Mouse (Mus musculus): Measurements from ENCODE around the gene Zfp72. TPM values are rescaled to one million over a fixed set of nuclear protein-coding genes. Genes with fewer than 3 reads are reported as not detected.

Zfp72 gene
- 1 to 10 TPM; 3.5 to 5.1 TPM for total RNA-seq (2021)
- long read RNA-seq, experiment 1, full-length matches to known transcripts: 5 of 6 reads
- long read RNA-seq, experiment 1, partial matches to known transcripts: 0 of 6 reads
- long read RNA-seq, experiment 1, other reads (novel, unspliced or antisense): 1 of 6 reads
- long read RNA-seq, experiment 2, full-length matches to known transcripts: 4 of 7 reads
- long read RNA-seq, experiment 2, partial matches to known transcripts: 0 of 7 reads
- long read RNA-seq, experiment 2, other reads (novel, unspliced or antisense): 3 of 7 reads

GRCm38 (mm10) chr13:74390371-74390990 lies at the start of gene Zfp72:
Gene Zfp72, minus strand, starts transcription at chr13:74390836.
- DNase-seq (ENCODE audit: low spot score in 2 of 2): peak; percentile 70 to 90

GRCm38 (mm10) chr13:74439895-74440294 lies 49.3 kb upstream of the Zfp72 start:
- DNase-seq (ENCODE audit: low spot score in 2 of 2): no peak

DNA sequence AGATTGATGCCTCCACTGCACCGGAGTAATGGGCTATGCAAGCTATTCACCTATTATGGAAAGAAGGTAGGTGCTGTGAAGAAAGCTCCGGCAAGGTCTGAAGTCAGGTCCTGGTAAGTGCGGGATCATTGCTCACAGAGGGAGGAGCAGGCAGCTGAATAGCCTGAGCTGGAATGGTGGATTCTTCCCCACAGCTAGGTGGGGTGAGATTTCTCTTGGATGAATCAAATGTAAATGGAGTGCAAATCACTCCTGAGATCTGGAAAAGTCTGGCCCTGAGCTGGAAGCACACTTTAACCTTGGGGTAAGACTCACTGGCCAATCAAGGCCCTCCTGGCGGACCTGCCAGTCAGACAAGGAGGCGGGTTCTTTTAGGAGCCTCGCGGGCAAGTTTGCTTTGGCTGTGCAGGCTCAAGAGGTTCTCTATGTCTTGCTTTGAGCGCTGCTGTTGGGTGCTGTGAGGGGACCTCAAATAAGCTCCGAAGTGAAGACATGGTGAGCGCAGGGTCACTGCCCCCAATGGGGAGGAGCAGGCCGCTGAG lies 8.7 kb upstream of the Zfp72 start, which contains the start of gene Ftl1-ps1:
Ftl1-ps1 (plus strand) TSS at position 397 of the 542 bp plus-strand sequence.
- DNase-seq (ENCODE audit: low spot score in 2 of 2): no peak

DNA sequence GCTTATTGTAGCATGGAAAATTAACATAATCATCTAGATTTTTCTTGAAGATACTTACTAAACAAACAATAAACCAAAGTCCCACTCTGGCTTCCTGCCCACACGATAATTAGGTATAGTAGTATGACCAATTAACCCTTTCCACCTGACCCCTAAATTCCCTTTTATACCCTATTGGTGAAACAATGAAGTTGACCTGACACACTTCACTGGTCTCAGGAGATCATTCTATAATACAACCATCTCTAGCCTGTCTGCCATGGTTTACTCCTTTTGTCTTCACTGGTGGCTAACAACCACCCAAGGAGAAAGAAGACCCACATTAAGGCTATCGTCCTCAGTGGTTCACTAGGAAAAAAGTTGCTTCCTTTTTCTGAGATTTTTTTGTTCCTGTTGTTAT lies 520 bp upstream of the Zfp72 start:
- no peak for DNase-seq (ENCODE audit: low spot score in 2 of 2)

- no peak for DNase-seq (ENCODE audit: low spot score in 2 of 2)
These were observed 906 bp downstream of the Zfp72 start for GRCm38 (mm10) chr13:74389730-74390129.

DNA sequence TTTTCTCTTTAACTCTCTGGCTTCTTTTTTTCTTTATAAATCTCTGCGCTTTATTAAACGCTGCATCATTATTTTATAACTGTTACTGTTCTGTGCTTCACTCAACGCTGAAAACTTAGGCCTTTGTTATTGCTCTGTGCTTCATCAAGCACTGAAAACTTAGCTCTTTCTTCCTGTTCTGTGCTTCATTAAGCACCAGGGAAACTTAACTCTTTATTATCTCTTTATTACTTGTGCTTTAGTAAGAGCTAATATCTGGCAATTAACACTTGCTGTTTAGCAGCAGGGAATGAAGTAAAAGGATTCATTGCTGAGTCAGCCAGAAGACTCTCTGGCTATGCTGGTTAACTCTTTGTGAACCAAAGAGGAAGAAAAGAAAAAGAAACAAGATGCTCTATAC lies 8.3 kb downstream of the Zfp72 start:
- DNase-seq (ENCODE audit: low spot score in 2 of 2): no peak

GRCm38 (mm10) chr13:74381533-74382276 lies 8.9 kb downstream of the Zfp72 start:
- peak in 1 of 2 experiments; percentile 13 for DNase-seq (ENCODE audit: low spot score in 2 of 2)

DNA sequence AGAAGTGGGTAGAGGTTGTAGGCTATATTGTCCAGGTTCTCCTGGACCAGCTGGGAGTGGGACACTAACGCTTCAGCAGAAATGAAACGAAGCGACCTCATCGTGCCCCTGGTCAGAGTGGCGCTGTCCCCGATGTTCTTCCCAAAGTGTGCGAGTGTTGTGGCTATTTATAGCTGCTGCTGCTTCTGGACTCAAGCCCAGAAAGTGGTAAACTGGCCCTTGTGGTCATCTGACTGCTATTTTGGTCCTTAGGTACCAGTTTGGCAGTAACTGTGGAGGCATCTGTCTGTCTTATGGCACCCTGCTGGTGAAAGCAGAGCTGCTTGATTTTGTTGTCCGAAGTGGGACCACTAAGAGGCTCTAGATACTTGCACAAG lies 26.8 kb downstream of the Zfp72 start, which contains the start of gene Lrrc14b:
Lrrc14b (minus strand) TSS at position 147 of the 377 bp plus-strand sequence.
- DNase-seq (ENCODE audit: low spot score in 2 of 2): no peak

GRCm38 (mm10) chr13:74363176-74363858 lies 27.3 kb downstream of the Zfp72 start:
- no peak for DNase-seq (ENCODE audit: low spot score in 2 of 2)

- no peak for DNase-seq (ENCODE audit: low spot score in 2 of 2)
These were observed 28.4 kb downstream of the Zfp72 start for GRCm38 (mm10) chr13:74362218-74362617.

DNA sequence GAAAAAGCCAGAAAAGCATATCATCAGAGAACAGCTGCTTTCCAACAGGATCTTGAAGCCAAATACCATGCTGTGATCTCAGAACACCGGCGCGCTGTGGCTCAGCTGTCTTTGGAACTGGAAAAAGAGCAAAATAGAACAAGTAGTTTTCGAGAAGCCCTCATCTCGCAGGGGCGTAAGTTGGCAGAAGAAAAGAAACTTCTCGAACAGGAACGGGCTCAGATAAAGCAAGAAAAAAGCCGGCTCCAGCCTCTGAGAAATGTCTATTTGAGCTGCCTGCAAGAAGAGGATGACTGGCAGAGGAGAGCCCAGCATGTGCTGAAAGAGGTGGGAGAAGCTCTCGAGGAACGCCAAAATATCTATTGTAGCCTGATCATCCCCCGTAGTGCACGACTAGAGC lies 34.1 kb downstream of the Zfp72 start:
- no peak for DNase-seq (ENCODE audit: low spot score in 2 of 2)

GRCm38 (mm10) chr13:74350435-74350906 lies 40.2 kb downstream of the Zfp72 start:
- DNase-seq (ENCODE audit: low spot score in 2 of 2): no peak

DNA sequence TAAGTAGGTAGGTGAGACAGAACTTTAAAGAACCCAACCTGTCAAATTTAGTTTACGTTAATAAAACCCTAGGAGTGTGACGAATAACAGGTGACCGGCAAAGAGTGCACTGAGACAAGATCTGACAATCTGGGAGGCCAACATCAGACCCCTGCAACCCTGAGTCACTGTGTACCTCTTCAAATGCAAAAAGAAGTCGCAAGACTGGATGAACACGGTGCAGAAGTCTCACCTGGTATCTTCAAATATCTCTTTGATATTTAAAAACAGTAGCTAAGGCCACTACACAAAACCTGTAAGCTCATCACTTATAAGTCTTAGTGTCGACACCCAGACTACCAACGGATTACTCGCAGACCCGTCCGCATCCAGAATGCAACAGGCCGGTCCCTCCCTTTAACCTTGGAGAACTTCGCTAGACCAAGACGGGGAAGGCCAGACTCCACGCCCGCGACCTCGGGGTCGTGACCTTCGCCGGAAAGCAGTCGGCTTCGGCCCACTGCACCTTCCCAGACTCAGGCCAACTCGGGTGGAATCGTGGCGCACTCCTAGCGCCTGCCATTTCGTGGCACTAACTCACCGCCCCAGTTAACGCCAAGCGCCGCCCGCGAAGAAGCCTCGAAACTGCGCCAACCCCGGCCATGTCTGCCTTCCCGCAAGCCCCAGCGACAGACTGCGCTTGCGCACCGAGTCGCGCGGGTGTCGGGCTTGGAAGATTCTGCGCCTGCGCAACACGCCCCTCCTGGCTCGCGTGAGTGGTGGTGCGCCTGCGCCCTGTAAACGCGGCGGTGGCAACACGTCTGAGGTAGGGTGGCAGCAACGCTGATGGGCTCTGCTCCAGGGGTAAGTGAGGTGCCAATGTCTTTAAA lies 40.8 kb downstream of the Zfp72 start, which contains the start of the genes Sdha and Ccdc127:
Sdha (minus strand) TSS at position 715 of the 869 bp plus-strand sequence.
Ccdc127 (plus strand) TSS at position 744 of the 869 bp plus-strand sequence.
- DNase-seq (ENCODE audit: low spot score in 2 of 2): peak; percentile 96 to 98

DNA sequence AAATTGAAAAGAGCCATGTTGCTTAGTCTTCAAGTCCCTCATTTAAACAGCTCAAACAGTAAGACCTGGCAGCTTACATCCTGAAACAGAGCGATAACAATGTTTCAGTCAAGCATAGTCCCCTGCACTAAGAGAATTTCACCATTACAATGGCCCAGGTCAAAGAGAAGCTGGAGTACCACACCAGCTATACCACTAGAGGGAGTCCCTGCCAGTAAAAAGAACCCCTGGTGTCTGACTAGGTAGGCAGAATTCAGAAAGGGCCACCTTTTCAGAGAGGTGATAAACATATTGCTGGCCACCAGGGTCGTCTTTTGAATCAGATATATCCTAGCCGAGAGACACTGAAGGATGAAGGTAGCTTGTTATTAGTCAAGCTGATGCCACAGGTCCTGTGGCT lies 49.6 kb downstream of the Zfp72 start:
- DNase-seq (ENCODE audit: low spot score in 2 of 2): peak in 1 of 2 experiments; percentile 26

- DNase-seq (ENCODE audit: low spot score in 2 of 2): no peak
These were observed 61.3 kb downstream of the Zfp72 start for GRCm38 (mm10) chr13:74329321-74329720.

Small RNA genes within 50 kb of the gene (microRNA-seq; reads per million reads assigned to microRNA genes)
- gene Mir692-3: 0 reads per million in 2 experiments

Other genes with a start within 250 kb of the Zfp72 start
- 10 to 100 TPM; 66.3 to 71.9 TPM for gene Exoc3, start 182.1 kb downstream of the Zfp72 start, total RNA-seq (2021)
- gene Ahrr, start 98.5 kb downstream of the Zfp72 start, total RNA-seq (2021): under 1 TPM; 0.85 to 0.93 TPM
- 10 to 100 TPM; 72.6 to 73.5 TPM for gene Pdcd6, start 73.3 kb downstream of the Zfp72 start, total RNA-seq (2021)
- gene Sdha, start 40.6 kb downstream of the Zfp72 start, total RNA-seq (2021): 100 to 1,000 TPM; 280 to 283 TPM
- gene Ccdc127, start 40.5 kb downstream of the Zfp72 start, total RNA-seq (2021): 10 to 100 TPM; 63.4 to 74.2 TPM
- under 1 TPM in 1 of 2 experiments, not detected in 1; 0.14 TPM for gene Lrrc14b, start 26.8 kb downstream of the Zfp72 start, total RNA-seq (2021)
- gene Ftl1-ps1, start 8.9 kb upstream of the Zfp72 start, total RNA-seq (2021): 100 to 1,000 TPM; 263 to 269 TPM
- 1 to 10 TPM; 6.2 to 6.3 TPM for gene Zfp825, start 103.2 kb upstream of the Zfp72 start, total RNA-seq (2021)
- 10 to 100 TPM in 1 of 2 experiments, 1 to 10 TPM in 1; 9.1 to 17.2 TPM for gene Erap1, start 248.7 kb upstream of the Zfp72 start, total RNA-seq (2021)